Mouse (Mus musculus): ENCODE measurements around the gene Mmrn1. TPM values are rescaled to one million over a fixed set of nuclear protein-coding genes. Genes with fewer than 3 reads are reported as not detected.

The Mmrn1 gene
- polyA plus RNA-seq (2017; shearing (Covaris generic)): not detected

DNA sequence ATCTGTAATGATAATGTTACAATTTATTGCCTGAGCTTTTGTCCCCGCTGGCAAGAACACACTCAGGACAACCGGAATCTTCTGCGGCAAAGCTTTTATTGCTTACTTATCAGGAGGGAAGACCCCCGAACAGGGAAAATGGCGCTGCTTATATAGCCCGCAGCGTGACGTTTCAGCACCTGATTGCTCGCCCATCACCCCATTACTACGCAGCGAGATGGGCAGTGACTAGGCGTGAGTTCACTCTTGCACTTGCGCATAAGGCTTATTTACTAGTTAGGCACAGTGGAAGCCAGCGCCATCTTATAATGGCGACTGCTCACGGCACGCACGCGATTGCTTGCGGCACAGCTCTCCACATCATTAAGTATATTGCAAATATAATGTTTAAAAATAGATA is at the start of gene Mmrn1:
TSS of gene Mmrn1 (plus strand) at position 301 of the 400 bp plus-strand sequence.

Other genes starting within 250 kb of the Mmrn1 start
- 0.65 TPM for gene Snca, start 95.1 kb upstream of the Mmrn1 start, polyA plus RNA-seq (2017; shearing (Covaris generic))

All from CD4-positive, CD25-positive, alpha-beta regulatory T cell (primary cell).